7 mouse cellular contexts compared by ENCODE assay signal in the genomic region with DNA sequence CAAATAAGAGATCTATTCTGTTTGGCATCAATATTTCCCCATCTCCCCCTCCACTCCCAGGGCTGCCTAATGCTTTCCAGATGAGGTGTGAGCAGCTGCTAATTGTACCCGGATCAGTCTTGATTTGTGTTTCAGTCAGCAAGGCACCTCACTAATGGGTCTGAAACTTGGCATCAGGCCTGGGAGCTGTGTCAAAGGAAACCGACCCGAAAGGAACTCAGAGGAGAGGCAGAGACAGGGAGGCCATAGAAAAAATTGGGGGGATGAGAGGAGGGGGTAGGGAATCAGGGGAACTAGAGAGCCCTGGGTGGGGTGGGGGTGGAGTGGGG. TPM values are rescaled to one million over a fixed set of nuclear protein-coding genes. Genes with fewer than 3 reads are reported as not detected.
DNase-seq lines count a peak whose midpoint lies in the region; ATAC-seq lines count a peak whose summit lies in the region.

No protein-coding gene starts in this region.

- peak overlapping the region; percentile 47 to 66; a peak in 3 of 4 replicates for H3K27ac ChIP-seq in heart, embryonic 14.5 days (replicated peaks in 1 of 2; ENCODE audit: control insufficient read depth in 1 of 2, insufficient read depth in 1 of 2, low read depth in 2 of 2, low read length in 2 of 2)
- peak overlapping the region; percentile 98 for H3K27ac ChIP-seq in limb, embryonic 12.5 days
- H3K27ac ChIP-seq in stomach, embryonic 15.5 days = peak overlapping the region; percentile 82

- H3K27me3 ChIP-seq in heart, embryonic 14.5 days (ENCODE audit: control insufficient read depth, insufficient read depth, low read length) = no peaks in the 10 kb centered on the region
- H3K27me3 ChIP-seq in limb, embryonic 12.5 days = no peaks in the 10 kb centered on the region
- no peaks in the 10 kb centered on the region for H3K27me3 ChIP-seq in stomach, embryonic 15.5 days (replicated peaks)

- no peaks in the 10 kb centered on the region for H3K9me3 ChIP-seq in heart, embryonic 14.5 days (ENCODE audit: control insufficient read depth, low read length)
- H3K9me3 ChIP-seq in limb, embryonic 12.5 days = no peaks in the 10 kb centered on the region
- no peaks in the 10 kb centered on the region for H3K9me3 ChIP-seq in stomach, embryonic 15.5 days

- no peak overlapping the region for H3K9ac ChIP-seq in heart, embryonic 14.5 days (ENCODE audit: low read length)
- H3K9ac ChIP-seq in limb, embryonic 12.5 days (replicated peaks) = 0 out of 2 replicates have a peak overlapping the region, but pooled peaks have one; percentile 18
- H3K9ac ChIP-seq in stomach, embryonic 15.5 days = no peak overlapping the region

- H3K4me2 ChIP-seq in heart, embryonic 14.5 days (ENCODE audit: low read length) = no peak overlapping the region
- peak overlapping the region; percentile 51 for H3K4me2 ChIP-seq in limb, embryonic 12.5 days
- H3K4me2 ChIP-seq in stomach, embryonic 15.5 days = 0 out of 2 replicates have a peak overlapping the region, but pooled peaks have one; percentile 19

- DNase-seq in cerebellum, adult 9-10 months = peak; percentile 62
- peak; percentile 69 for DNase-seq in embryo, embryonic 10.5 days (ENCODE audit: low spot score)
- no peak for DNase-seq in thymus, adult 18-20 months
- no peak for DNase-seq in urinary bladder, postnatal 25 days (ENCODE audit: low spot score)

- H3K4me1 ChIP-seq in heart, embryonic 14.5 days (ENCODE audit: control insufficient read depth in 2 of 2, insufficient read depth in 2 of 2, low read length in 2 of 2) = peaks cover 9 to 23% of the 10 kb centered on the region in 2 experiments
- peaks cover 86% of the 10 kb centered on the region for H3K4me1 ChIP-seq in limb, embryonic 12.5 days (replicated peaks)
- peaks cover 14% of the 10 kb centered on the region; the same call in 1 of the 2 replicates for H3K4me1 ChIP-seq in stomach, embryonic 15.5 days

- no peak overlapping the region for H3K4me3 ChIP-seq in heart, embryonic 14.5 days (ENCODE audit: control insufficient read depth in 1 of 2, insufficient read depth in 1 of 2, low read depth in 1 of 2, low read length in 2 of 2)
- peak overlapping the region; percentile 18 for H3K4me3 ChIP-seq in limb, embryonic 12.5 days (replicated peaks)
- no peak overlapping the region for H3K4me3 ChIP-seq in stomach, embryonic 15.5 days (replicated peaks)

- ATAC-seq in heart, embryonic 14.5 days (ENCODE audit: insufficient number of reproducible peaks, insufficient read depth, low FRiP score, low read depth) = 0 out of 2 replicates have a peak, but pooled peaks have one; percentile 7
- peak; percentile 73 for ATAC-seq in limb, embryonic 12.5 days (ENCODE audit: insufficient number of reproducible peaks, insufficient read depth, low FRiP score, low TSS enrichment, low read depth)
- peak; percentile 17; the same call in 1 of the 2 replicates for ATAC-seq in stomach, embryonic 15.5 days (ENCODE audit: insufficient read depth, low FRiP score, low read depth)

- H3K36me3 ChIP-seq in heart, embryonic 14.5 days (ENCODE audit: control insufficient read depth, insufficient read depth, low read length) = no peaks in the 10 kb centered on the region
- no peaks in the 10 kb centered on the region for H3K36me3 ChIP-seq in limb, embryonic 12.5 days
- H3K36me3 ChIP-seq in stomach, embryonic 15.5 days = no peaks in the 10 kb centered on the region

- 5% methylated on average over 3 of the region's 3 CpGs for WGBS in heart, embryonic 14.5 days
- WGBS in limb, embryonic 12.5 days = 3% methylated on average over 3 of the region's 3 CpGs
- WGBS in stomach, embryonic 15.5 days = 19% methylated on average over 3 of the region's 3 CpGs

RNA-seq across cellular contexts. Expression of gene Boc, which starts 57.1 kb away (rescaled TPM):
- polyA plus RNA-seq in heart, embryonic 14.5 days (2014; fragmentation: Nextera tagmentation; extraction: Ambion mirVana) = 6.0 and 7.6 TPM in 2 replicates
- polyA plus RNA-seq in limb, embryonic 12.5 days (2016; fragmentation: Nextera tagmentation; extraction: Ambion mirVana) = 43.1 and 50.8 TPM in 2 replicates
- polyA plus RNA-seq in stomach, embryonic 15.5 days (2015; fragmentation: Nextera tagmentation; extraction: Ambion mirVana) = 12.6 and 14.0 TPM in 2 replicates

Comparison
In these comparisons a context has a peak if more than half of its experiments do, and no peak if none do; other contexts are left out.
1. DNase-seq: peak in cerebellum, adult 9-10 months (single experiment) and embryo, embryonic 10.5 days (single experiment); none in thymus, adult 18-20 months (0 of 2) and urinary bladder, postnatal 25 days (single experiment).
2. ATAC-seq: peak in every context shown above with its lines; median percentile 73 in limb, embryonic 12.5 days; 17 in stomach, embryonic 15.5 days; 7 in heart, embryonic 14.5 days.
3. Peak in every context shown above with its lines, with median percentiles within 50 percentile points of each other: H3K27ac ChIP-seq.